Mouse (Mus musculus) lung, postnatal 0 days (tissue): ENCODE measurements around the gene Eml6.

ENCODE experiments used
- CTCF ChIP-seq: IDR thresholded peaks from 2 replicates; pipeline ENCODE4 v1.5.1; 2016; ENCODE audit warnings: antibody characterized with exemption, mild to moderate bottlenecking
- EP300 ChIP-seq: IDR thresholded peaks from 2 replicates; pipeline ENCODE4 v1.6.1; 2016; ENCODE audit warnings: antibody characterized with exemption, mild to moderate bottlenecking, control low read depth

- no peak for TF ChIP-seq CTCF
- TF ChIP-seq EP300, result no peak
Observed at GRCm38 (mm10) chr11:29813267-29813666, 212.6 kb downstream of the Eml6 start.
